Mouse (Mus musculus) bone marrow, adult 2 months (tissue): Measurements from ENCODE around the gene Dnah9.

Experiments used
- CTCF ChIP-seq: fragments of 200-500 bp; IDR thresholded peaks from 2 replicates; pipeline ENCODE4 v1.5.1; 2011; ENCODE audit warnings: low read length, control low read depth; ENCODE audit not compliant: control insufficient read depth, insufficient read depth
- POLR2A ChIP-seq: fragments of 200-500 bp; IDR thresholded peaks from 2 replicates; pipeline ENCODE4 v1.6.1; 2011; ENCODE audit warnings: low read depth, mild to moderate bottlenecking, control low read depth, low read length, borderline replicate concordance; ENCODE audit not compliant: control insufficient read depth

DNA sequence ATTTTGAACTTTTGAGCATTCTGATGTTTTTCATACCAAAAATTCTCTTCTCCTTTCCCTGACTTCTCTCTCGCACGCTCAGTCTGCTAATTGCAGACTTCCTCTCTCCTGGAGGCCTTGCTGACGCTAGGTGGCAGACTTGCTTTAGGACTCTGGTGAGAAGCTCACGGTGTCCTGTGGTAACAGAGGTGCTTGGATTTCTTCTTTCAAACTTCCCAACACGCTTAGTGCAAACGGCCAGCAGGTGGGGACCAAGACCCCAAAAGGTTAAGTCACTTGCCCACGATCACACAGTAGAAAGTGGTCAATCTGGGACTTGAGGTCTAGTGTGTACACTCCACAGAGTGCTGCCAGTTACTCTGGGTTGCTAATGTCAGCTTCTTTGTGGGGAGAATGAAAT lies 347.5 kb downstream of the Dnah9 start:
- TF ChIP-seq CTCF (peak; percentile 87), POLR2A (no peak)
